Mouse (Mus musculus) liver, embryonic 16.5 days (tissue): ENCODE measurements around the gene Asrgl1. TPM values are rescaled to one million over a fixed set of nuclear protein-coding genes. Genes with fewer than 3 reads are reported as not detected.

Experiments used
- ATAC-seq: fragments of 200-750 bp; cut with Nextera tagmentation; 2 replicates; pipeline ENCODE4 v1.8.0; 2017; ENCODE audit warnings: low read depth, mild to moderate bottlenecking, moderate number of reproducible peaks, moderate library complexity
- H3K27ac ChIP-seq: fragments of 300-500 bp; sonication (generic); 2 replicates; pipeline ENCODE4 v1.5.1; 2014; ENCODE audit warnings: mild to moderate bottlenecking, low read length
- H3K27me3 ChIP-seq: fragments of 300-500 bp; sonication (generic); 2 replicates; pipeline ENCODE4 v1.6.1; 2014; ENCODE audit warnings: low read depth, low read length, mixed read lengths; ENCODE audit not compliant: control insufficient read depth, insufficient read depth
- H3K36me3 ChIP-seq: fragments of 300-500 bp; sonication (generic); 2 replicates; pipeline ENCODE4 v1.6.1; 2014; ENCODE audit warnings: mild to moderate bottlenecking; ENCODE audit not compliant: control insufficient read depth, insufficient read depth
- H3K4me1 ChIP-seq: fragments of 300-500 bp; sonication (generic); 2 replicates; pipeline ENCODE4 v1.6.1; 2014; ENCODE audit warnings: low read depth, low read length, mixed read lengths; ENCODE audit not compliant: control insufficient read depth
- H3K4me2 ChIP-seq: fragments of 300-500 bp; sonication (generic); 2 replicates; pipeline ENCODE4 v1.6.1; 2014; ENCODE audit warnings: low read depth, low read length, mixed read lengths
- H3K4me3 ChIP-seq: fragments of 300-500 bp; sonication (generic); 2 replicates; pipeline ENCODE4 v1.5.1; 2014; ENCODE audit warnings: low read depth, mild to moderate bottlenecking, low read length
- H3K9ac ChIP-seq: fragments of 300-500 bp; sonication (generic); 2 replicates; pipeline ENCODE4 v1.6.1; 2014; ENCODE audit warnings: low read depth, low read length
- H3K9me3 ChIP-seq: fragments of 300-500 bp; sonication (generic); replicated peaks from 2 replicates; pipeline ENCODE4 v1.6.1; 2016; ENCODE audit warnings: low read length; ENCODE audit not compliant: control insufficient read depth
- WGBS: fragments of 180-500 bp; shearing (Covaris S2); extraction: QIAGEN DNeasy Blood & Tissue Kit; methylation state at CpG from one replicate; pipeline ENCODE4 v1.1.7; 2014; ENCODE audit not compliant: insufficient replicate concordance; 5-methylcytosine and 5-hydroxymethylcytosine counted together
- polyA plus RNA-seq: library from polyadenylated mRNA; unstranded; fragments of >200 nt; fragmentation: Nextera tagmentation; extraction: Ambion mirVana; gene quantifications from 2 replicates; pipeline ENCODE4 v1.2.1, GENCODE M21; 2015

Gene Asrgl1
- polyA plus RNA-seq, 1 experiment from 2014 or later: 6.4 TPM

DNA sequence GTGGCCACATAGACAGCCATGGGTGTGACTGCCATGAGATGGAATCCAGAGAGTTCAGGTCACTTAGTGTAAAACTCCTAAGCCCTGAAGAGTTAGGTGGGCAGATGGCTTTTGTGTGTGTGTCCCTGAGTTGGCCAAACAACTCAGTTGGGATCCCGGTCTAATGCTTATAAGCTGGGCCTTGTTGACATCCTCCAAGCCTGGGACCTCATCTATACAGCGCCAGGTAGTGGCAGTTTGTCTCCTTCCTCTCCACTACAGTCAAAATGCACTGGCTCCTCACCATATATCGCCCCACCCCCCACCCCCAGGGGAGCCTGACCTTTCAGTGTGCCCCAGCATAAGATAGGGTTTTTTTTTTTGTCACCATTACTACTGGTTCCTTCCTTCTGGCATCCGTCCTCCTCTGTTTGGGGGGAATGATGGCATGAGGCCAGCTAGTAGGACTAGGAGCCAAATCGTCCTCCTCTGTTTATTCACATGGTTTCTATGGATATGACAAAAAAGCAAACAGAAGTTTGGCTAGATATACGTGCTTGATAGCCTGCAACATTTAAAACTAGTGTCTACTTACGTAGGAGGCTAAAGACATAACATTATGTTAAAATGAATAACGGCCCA lies 65.6 kb downstream of the Asrgl1 start:
- no peak for ATAC-seq
- Histone ChIP-seq H3K4me3 (no peak overlapping the region), H3K4me1 (no peaks in the 10 kb centered on the region; the same call in 1 of the 2 replicates), H3K9me3 (no peaks in the 10 kb centered on the region), H3K36me3 (no peaks in the 10 kb centered on the region), H3K27me3 (no peaks in the 10 kb centered on the region), H3K9ac (no peak overlapping the region), H3K4me2 (no peak overlapping the region), H3K27ac (no peak overlapping the region)
- WGBS: 59% methylated on average over 8 of the region's 8 CpGs

DNA sequence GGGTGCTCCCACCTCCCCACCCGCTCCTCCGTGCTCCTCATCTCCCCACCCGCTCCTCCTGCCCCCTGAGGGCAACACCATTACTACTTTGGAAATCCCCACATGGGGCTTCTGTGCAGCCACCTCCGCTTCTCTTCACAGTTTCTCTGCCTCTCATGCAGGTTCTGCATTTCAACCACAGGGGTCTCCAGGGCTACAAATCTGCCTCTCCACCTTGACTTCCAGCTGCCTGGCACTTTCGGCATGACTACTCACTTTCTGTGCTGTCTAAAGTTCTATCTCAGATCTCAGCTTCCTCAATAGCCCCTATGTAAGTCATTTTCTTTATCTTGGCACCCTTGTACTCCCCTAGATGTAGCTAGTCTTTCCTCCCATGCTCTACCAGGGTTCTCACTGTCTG lies 68.1 kb downstream of the Asrgl1 start:
- Histone ChIP-seq H3K9ac (no peak overlapping the region), H3K4me1 (no peaks in the 10 kb centered on the region; the same call in 1 of the 2 replicates), H3K27me3 (no peaks in the 10 kb centered on the region), H3K27ac (no peak overlapping the region), H3K9me3 (no peaks in the 10 kb centered on the region), H3K4me2 (no peak overlapping the region), H3K36me3 (no peaks in the 10 kb centered on the region), H3K4me3 (no peak overlapping the region)
- no peak for ATAC-seq
- WGBS: 53% methylated on average over 5 of the region's 5 CpGs

DNA sequence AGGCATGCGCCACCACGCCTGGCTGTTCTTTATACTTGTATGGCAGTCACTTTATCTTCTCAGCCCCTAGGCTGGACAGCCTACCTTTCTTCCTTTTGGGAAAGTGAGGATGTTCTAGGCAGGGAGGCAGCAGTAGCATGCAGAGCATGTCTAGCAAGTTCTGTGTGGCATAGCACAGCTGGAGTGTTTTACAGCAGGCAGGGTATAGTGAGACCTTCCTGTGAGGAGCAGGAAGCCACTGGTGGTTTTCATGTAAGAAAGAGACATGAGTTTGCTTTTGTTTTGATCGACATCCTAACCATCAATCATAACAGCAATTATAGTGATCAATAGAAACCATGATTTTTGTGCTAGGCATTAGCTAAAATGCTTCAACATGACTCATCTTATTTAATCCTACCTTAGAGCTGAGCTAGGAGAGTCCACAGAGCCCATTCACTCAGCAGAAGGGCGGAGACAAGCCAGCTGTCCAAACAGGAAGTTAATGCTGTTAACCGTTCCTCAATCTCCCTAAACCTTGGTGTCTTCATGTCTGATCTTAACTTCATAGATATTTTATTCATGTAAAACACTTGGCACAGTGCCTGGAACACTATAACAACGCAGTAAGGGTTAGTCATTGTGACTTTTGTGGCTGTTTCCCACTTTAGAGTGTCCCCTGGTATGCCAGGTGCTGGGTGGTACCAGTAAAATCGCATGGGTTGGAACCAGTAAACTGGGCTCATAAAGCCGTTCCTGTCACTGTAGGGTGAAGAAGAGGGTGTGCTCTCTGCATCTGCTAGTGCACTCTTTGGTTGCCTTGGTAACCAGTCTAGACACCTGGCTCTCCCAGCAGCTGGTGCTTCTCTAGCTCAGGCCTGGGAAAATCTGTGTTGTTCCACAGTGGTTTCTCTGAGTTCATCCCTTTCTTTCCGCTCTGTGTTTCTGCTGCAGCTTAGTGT lies 69.5 kb downstream of the Asrgl1 start:
- no peaks in the 10 kb centered on the region; the same call in 1 of the 2 replicates for H3K4me1 ChIP-seq
- H3K9me3 ChIP-seq: no peaks in the 10 kb centered on the region
- no peak overlapping the region for H3K27ac ChIP-seq
- H3K4me2 ChIP-seq: no peak overlapping the region
- 33% methylated on average over 9 of the region's 9 CpGs for WGBS
- H3K36me3 ChIP-seq: no peaks in the 10 kb centered on the region
- H3K4me3 ChIP-seq: no peak overlapping the region
- H3K9ac ChIP-seq: no peak overlapping the region
- H3K27me3 ChIP-seq: no peaks in the 10 kb centered on the region
- no peak for ATAC-seq

DNA sequence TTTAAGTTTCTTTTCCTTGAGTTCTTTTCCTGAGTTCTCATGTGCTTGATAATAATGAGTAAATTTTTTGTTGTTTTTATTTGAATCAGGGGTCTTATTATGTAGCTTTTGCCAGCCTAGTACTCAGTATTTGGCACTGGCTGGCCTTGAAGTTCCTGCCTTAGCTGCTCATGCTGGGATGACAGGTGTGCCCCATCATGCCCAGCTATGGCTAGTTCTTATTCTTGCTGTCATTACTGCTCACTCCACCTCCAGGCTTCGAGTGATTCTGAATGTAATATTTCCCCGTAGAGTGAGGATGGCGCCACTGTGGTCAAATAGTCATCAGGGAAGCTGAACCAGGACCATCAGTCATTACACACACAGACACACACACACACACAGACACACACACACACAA lies 71.6 kb downstream of the Asrgl1 start:
- 58% methylated on average over 3 of the region's 3 CpGs for WGBS
- no peak overlapping the region for H3K9ac ChIP-seq
- no peaks in the 10 kb centered on the region; the same call in 1 of the 2 replicates for H3K4me1 ChIP-seq
- H3K4me3 ChIP-seq: no peak overlapping the region
- H3K27me3 ChIP-seq: no peaks in the 10 kb centered on the region
- no peak for ATAC-seq
- no peak overlapping the region for H3K4me2 ChIP-seq
- H3K9me3 ChIP-seq: no peaks in the 10 kb centered on the region
- H3K36me3 ChIP-seq: no peaks in the 10 kb centered on the region
- no peak overlapping the region for H3K27ac ChIP-seq

DNA sequence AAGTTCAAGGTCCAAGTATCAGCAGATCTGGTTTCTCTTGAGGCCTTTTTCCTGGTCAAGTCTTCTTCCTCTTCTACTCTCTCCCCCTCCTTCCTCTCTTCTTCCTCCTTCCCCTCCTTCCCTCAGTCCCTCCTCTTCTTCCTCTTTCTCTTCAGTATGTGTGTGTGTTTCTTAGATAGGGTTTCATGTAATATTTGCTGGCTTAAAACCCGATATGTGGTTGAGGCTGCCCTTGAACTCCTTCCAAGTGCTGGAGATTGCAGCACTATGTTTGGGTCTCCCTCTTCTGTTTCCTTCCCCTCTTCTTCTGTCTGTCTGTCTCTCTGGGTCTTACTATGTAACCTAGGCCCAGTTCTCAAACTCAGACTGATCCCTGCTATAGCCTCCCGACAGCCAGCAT lies 72.6 kb downstream of the Asrgl1 start:
- Histone ChIP-seq H3K9ac (no peak overlapping the region), H3K36me3 (no peaks in the 10 kb centered on the region), H3K4me1 (no peaks in the 10 kb centered on the region; the same call in 1 of the 2 replicates), H3K4me3 (no peak overlapping the region), H3K9me3 (no peaks in the 10 kb centered on the region), H3K27ac (no peak overlapping the region), H3K4me2 (no peak overlapping the region), H3K27me3 (no peaks in the 10 kb centered on the region)
- no peak for ATAC-seq
- WGBS: 23% methylated on average over 2 of the region's 2 CpGs

DNA sequence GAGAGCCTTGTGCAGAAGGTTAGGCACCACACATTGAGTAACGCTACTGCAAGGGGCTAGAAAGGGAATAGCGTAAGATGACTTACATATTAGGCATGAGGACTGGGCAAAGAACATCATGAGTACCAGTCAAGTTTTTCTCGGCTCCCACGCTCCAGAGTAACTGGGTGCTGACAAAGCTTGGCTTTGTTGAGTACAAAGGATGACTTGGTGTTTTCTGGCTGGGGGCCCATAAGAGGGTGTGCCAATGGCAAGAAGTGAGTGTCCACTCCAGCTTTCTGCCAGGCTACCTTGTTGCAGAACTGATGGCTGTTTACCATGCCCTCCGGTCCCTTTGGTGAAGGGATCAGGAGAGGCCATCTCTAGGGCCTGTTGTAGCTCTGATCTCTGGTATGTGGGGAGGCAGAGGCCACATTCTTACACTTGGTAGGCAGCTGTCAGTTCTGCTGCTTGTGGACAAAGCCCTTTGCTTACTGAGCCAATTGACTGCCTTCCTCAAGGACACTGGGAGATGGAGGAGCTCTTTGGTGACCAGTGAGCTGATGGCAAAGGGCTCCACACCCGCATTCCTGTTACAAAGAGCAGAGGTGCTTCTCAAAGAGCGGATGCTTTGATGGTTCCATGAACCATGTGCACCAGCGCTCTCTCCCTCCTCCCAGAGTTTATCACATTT lies 74.1 kb downstream of the Asrgl1 start:
- Histone ChIP-seq H3K4me1 (no peaks in the 10 kb centered on the region; the same call in 1 of the 2 replicates), H3K4me2 (no peak overlapping the region), H3K9me3 (no peaks in the 10 kb centered on the region), H3K27me3 (no peaks in the 10 kb centered on the region), H3K27ac (no peak overlapping the region), H3K36me3 (no peaks in the 10 kb centered on the region), H3K4me3 (no peak overlapping the region), H3K9ac (no peak overlapping the region)
- ATAC-seq: no peak
- 70% methylated on average over 8 of the region's 8 CpGs for WGBS

DNA sequence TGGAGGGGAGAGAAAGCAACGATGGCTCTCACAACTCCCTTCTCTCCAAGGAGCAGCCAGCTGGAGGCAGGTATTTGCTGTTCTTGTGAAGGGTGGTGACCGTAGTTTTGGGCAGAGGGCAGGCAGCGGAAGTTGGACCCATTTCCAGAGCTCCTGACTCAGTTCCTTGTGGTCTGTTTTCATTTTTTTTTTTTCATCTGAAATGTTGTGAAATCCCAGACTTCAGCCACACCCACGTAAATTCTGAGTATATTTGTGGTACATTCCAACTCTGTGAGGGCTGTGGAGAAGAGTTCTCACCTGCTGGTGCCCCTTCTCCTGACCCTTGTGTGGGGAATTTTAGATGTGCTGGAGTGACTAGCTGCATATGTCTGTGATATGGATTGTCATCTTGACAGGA lies 75.3 kb downstream of the Asrgl1 start:
- Histone ChIP-seq H3K27ac (no peak overlapping the region), H3K9ac (no peak overlapping the region), H3K27me3 (no peaks in the 10 kb centered on the region), H3K4me2 (no peak overlapping the region), H3K4me1 (no peaks in the 10 kb centered on the region; the same call in 1 of the 2 replicates), H3K4me3 (no peak overlapping the region), H3K36me3 (no peaks in the 10 kb centered on the region), H3K9me3 (no peaks in the 10 kb centered on the region)
- ATAC-seq: no peak
- 56% methylated on average over 4 of the region's 4 CpGs for WGBS
